Mouse (Mus musculus) brain, adult 10 weeks (tissue): ENCODE results near the gene Naa20. TPM values are rescaled to one million over a fixed set of nuclear protein-coding genes. Genes with fewer than 3 reads are reported as not detected.

ENCODE experiments used
- polyA plus RNA-seq: library from polyadenylated mRNA; stranded (reverse); fragments of 350-450 nt; fragmentation: Illumina TruSeq; extraction: RNeasy Lipid Tissue Mini Kit (QIAGEN cat#74804); gene quantifications from one replicate; pipeline ENCODE4 v1.2.3, GENCODE M21; 2015; ENCODE audit warnings: low read depth, low replicate concordance

Naa20 gene
- polyA plus RNA-seq = 139 TPM

DNA sequence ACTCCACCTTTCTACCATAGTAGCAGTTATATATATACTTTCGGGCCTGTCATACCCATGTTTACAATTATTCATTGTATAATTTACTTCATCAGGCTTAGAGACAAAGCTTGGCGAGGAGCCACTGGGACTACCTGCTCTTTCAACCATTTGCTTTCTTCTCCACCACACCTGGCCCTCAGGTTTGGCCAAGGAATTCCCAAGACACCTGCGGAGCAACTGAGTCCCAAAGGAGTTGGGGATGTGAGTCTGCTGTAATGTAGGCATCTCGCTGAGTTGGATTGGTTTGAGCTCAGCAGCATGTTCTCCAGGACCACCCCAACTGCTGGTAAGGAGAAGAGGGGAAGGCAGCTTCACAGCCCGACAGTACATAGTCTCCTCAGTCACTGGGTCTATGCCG is at the start of gene Naa20:
Gene Naa20, plus strand, starts transcription at position 239 of the 400 bp plus-strand sequence.

DNA sequence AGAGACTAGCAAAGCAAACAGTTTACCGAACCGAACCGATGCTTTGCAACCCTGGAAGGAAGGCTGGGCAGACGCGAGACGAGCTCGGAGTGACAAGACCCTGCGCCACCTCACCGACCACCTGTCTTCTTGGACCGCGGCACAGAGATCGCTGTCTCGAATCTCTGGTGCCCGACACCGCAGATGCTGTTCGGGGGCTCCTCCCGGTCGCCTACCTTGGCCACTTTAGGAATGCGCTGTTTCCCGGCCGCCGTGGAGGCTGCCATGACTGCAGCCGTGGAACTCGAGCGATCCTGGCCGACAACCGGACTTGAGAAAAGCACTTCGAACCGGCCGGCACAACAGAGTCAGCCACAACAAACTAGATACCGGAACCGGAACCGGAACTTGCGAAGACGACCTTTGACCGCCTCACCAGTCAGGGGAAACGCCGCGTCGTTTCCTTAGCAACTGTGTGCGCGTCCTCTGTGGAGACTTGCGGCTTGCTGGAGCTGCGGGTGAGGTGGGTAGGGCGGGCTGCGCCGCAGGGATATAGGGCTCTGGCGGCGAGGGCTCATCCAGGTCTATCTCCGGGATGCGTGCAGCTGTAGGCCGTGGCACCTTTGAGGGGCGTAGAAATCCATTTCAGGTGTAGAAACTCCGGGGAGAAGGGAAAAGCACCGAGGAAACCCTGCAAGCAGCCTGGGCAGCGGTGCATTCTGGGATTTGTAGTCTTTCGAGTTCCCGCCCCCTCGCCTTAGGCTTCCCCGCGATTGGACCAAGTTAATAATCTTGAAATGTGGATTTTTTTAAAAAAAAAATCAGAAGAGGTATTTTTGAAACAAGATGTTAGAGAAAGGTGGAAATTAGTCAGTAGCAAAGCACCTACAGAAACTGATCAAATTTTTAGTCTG is 32.7 kb downstream of the Naa20 start, which contains the start of the genes Cfap61 and Crnkl1:
Gene Cfap61, plus strand, starts transcription at position 446 of the 893 bp plus-strand sequence.
Gene Crnkl1, minus strand, starts transcription at position 676 of the 893 bp plus-strand sequence.

Other genes with a start within 250 kb of the Naa20 start
- gene Rin2, start 226.9 kb upstream of the Naa20 start, polyA plus RNA-seq = 17.0 TPM
- gene Cfap61, start 32.7 kb downstream of the Naa20 start, polyA plus RNA-seq = 7.6 TPM
- gene Crnkl1, start 32.9 kb downstream of the Naa20 start, polyA plus RNA-seq = 13.2 TPM